Mouse (Mus musculus) layer of hippocampus, adult 2 months (tissue): ENCODE measurements around the gene Gm43191. TPM values are rescaled to one million over a fixed set of nuclear protein-coding genes. Genes with fewer than 3 reads are reported as not detected.
"Not testable (repeated sequence)": the region's sequence is repeated elsewhere in the genome, so short reads cannot be mapped to it uniquely, and the experiment has no call there.

ENCODE experiments used
- DNase-seq, 2 experiments: peaks; one replicate each; pipeline ENCODE4 v3.0.0; 2022; ENCODE audit warnings: low spot score in 2 of 2
- H3K27ac ChIP-seq: fragments of 200-600 bp; 2 replicates; pipeline ENCODE4 v1.8.1; 2022
- H3K4me3 ChIP-seq: fragments of 200-600 bp; 2 replicates; pipeline ENCODE4 v1.8.1; 2022; ENCODE audit warnings: mild to moderate bottlenecking
- CTCF ChIP-seq: fragments of 200-600 bp; conservative IDR thresholded peaks from 2 replicates; pipeline ENCODE4 v1.8.1; 2022; ENCODE audit warnings: antibody characterized with exemption, mild to moderate bottlenecking, moderate library complexity
- total RNA-seq, 2 experiments: library from RNA; stranded (reverse); gene quantifications; 2 replicates each; pipeline ENCODE4 v1.2.3; 2021

Gene Gm43191
- total RNA-seq, 2 experiments from 2014 or later, result not detected

DNA sequence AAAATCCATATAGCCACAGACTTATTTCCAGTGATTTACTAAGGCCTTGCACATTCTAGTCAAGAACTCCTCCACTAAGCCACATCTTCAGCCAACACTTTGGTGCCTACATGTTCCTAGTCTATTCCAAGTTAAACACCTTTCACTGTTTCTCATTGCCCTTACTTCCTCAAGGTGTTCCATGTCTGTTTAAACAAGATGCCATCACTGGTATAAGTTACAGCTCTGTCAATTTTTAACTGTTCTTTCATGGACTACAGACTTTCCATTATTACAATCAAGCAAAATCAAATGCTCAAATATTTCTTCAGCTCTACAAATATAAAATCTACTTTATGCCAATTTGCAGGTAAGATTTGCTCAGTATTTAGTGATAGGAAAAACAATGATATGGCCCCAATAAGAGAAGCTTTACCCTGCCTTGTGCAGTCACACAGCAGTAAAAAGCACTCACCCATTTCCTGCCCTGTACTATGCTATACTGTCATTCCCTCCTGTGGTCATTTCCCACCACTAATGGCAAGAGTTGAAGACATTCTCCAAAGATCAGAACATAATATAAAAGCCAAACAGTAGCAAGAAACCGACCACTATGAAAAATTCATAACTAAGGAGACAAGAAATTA, 21.7 kb upstream of the Gm43191 start:
- no peak for DNase-seq
- H3K27ac ChIP-seq, result no peak overlapping the region
- no peak for TF ChIP-seq CTCF
- H3K4me3 ChIP-seq, result no peak overlapping the region

DNA sequence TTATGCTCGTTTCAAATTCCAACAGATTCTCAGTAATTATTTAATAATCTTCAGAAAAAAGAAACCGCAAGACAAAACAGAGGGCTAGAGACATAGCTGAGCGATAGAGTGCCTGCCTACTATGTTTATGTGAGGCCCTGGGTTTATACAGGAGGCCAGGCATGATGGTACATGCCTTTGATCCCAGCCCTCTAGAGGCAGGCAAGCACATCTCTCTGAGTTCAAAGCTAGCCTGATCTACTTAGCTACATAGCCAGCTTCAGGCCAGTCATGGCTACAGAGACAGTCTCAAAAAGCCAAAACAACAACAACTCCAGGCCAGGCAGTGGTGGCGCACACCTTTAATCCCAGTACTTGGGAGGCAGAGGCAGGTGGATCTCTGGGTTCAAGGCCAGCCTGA, 20.5 kb upstream of the Gm43191 start:
- no peak for TF ChIP-seq CTCF
- H3K4me3 ChIP-seq, result no peak overlapping the region
- no peak overlapping the region for H3K27ac ChIP-seq
- DNase-seq, result no peak

DNA sequence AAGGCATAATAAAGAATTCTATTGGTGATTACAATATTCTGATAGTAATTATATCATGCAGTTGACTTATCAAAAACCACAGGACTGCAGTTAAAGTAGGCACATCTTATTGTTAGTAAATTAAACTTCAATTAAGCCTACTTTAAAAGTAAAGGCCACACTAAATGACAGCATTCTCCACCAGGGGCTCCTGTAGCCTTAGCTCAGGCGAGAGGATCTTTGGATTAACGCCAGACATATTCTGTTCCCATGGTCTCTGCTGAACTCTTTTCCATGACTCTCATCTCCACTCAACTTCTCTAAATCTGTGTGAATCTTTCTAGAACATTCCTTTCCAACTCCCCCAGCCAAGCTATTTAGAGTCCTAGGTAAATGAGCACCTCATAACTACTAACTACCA, 17.7 kb upstream of the Gm43191 start:
- Histone ChIP-seq H3K4me3 (no peak overlapping the region), H3K27ac (no peak overlapping the region)
- peak; percentile 46 for TF ChIP-seq CTCF
- no peak for DNase-seq

DNA sequence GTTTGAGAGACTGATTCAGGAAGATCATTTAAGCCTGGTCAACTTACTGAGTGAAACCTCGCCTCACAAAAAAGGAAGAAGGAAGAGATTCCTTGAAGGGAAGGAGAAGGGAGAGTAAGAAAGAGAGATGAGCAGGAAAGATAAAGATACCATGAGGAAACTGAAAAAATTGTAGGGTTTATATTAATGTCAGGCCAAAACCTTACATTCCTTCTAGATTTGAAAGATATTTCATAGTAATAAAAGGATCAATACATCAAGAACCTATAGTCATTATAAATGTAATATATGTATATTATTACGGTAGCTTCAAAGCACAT, 14.6 kb upstream of the Gm43191 start:
- Histone ChIP-seq H3K27ac (no peak overlapping the region), H3K4me3 (no peak overlapping the region)
- TF ChIP-seq CTCF, result no peak
- DNase-seq, result no peak

DNA sequence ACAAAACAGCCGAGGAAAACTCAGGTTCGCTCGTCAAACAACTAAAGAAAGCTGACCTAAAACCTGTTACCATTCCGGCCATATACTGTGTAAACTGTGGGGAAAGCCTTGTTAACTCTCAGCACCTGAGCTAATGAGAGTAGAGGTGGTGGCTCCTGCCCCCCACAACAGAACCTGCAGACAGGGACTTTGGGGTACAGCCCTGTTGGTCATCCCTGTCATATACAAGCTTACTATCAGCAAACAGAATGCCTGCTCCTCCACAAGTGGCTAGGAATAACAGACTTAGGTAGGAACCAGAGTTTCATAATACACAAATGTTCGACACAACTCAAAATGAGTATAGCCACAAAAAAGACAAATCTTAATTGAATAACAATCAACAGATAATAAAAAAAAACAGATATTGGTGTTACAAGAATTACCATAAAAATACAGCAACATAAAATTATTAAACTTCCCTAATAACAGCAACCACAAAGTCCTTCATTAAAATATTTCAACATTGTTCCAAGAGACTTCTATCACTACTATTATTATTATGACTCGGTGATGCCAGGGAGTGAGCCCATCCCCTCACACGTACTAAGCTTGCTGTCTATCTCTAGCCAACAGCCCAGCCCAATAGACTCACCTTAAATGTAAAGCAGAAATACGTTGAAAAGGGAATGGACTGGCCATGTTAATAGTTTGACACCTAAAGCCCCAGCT, 14.1 kb upstream of the Gm43191 start:
- Histone ChIP-seq H3K27ac (no peak overlapping the region), H3K4me3 (no peak overlapping the region)
- DNase-seq, result no peak
- no peak for TF ChIP-seq CTCF

DNA sequence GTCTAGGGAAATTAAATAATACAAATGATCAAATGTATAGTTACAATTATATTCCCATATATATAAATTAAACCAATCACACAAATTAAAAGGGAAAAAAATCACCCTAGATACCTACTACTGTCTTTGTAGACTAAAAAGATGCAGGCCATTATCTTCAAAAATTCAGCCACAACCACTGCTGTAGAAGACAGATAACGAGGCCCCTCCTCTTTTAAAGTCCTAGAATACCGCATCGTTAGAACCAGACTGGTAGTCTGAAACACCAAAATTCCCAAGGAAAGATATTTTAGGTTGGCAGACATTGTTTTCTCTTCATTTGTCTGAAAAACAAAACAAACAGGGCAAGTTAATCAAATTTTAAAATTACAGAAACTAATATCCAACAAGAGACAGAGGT, 13.3 kb upstream of the Gm43191 start:
- no peak for TF ChIP-seq CTCF
- Histone ChIP-seq H3K27ac (no peak overlapping the region), H3K4me3 (no peak overlapping the region)
- no peak for DNase-seq

DNA sequence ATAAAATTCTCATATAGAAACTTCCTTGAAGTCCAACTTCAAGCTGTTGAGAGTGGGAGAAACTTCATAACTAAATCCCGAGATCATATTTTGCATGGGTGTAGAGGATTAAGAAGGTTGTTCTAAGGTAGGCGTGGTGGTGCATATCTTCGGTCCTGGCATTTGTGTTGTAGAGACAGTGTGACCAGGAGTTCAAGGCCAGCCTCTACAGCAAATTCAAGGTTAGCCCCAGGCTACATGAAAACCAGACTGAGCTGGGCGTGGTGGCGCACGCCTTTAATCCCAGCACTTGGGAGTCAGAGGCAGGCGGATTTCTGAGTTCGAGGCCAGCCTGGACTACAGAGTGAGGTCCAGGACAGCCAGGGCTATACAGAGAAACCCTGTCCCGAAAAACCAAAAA, 16.8 kb downstream of the Gm43191 start:
- DNase-seq, H3K4me3 ChIP-seq, H3K27ac ChIP-seq: not testable (repeated sequence)

- peak; percentile 97 to 100 for DNase-seq
- 0 out of 2 replicates have a peak, but pooled peaks have one; percentile 5 for TF ChIP-seq CTCF
- H3K4me3 ChIP-seq, result peak within 1 kb of the TSS; percentile 91
- H3K27ac ChIP-seq, result peak within 1 kb of the TSS; percentile 96
These were observed 18.6 kb downstream of the Gm43191 start, which contains the start of gene Mfsd14a for GRCm38 (mm10) chr3:116662463-116662863. Mfsd14a (minus strand) TSS chr3:116662677.

GRCm38 (mm10) chr3:116661870-116662414, 19.1 kb downstream of the Gm43191 start:
- H3K4me3 ChIP-seq, result peak overlapping the region; percentile 91
- no peak for TF ChIP-seq CTCF
- H3K27ac ChIP-seq, result peak overlapping the region; percentile 96
- no peak for DNase-seq

GRCm38 (mm10) chr3:116661288-116661869, 19.7 kb downstream of the Gm43191 start:
- TF ChIP-seq CTCF, result no peak
- Histone ChIP-seq H3K4me3 (peak overlapping the region; percentile 91), H3K27ac (peak overlapping the region; percentile 96)
- no peak for DNase-seq

- TF ChIP-seq CTCF, result no peak
- DNase-seq, result no peak
- H3K4me3 ChIP-seq, result no peak overlapping the region
- H3K27ac ChIP-seq, result no peak overlapping the region
These were observed 21.1 kb downstream of the Gm43191 start for GRCm38 (mm10) chr3:116659856-116660430.

GRCm38 (mm10) chr3:116658928-116659565, 22.0 kb downstream of the Gm43191 start:
- H3K27ac ChIP-seq, result no peak overlapping the region
- H3K4me3 ChIP-seq, result no peak overlapping the region; the same call in 1 of the 2 replicates
- no peak for TF ChIP-seq CTCF
- DNase-seq, result no peak
